Mouse (Mus musculus): ENCODE results near the gene Atg13. TPM values are rescaled to one million over a fixed set of nuclear protein-coding genes. Genes with fewer than 3 reads are reported as not detected.

Gene Atg13
- total and polyA plus RNA-seq, 2 experiments from 2014 or later, result 21.2 to 24.7 TPM

- Histone ChIP-seq H3K4me3 (ENCODE audit: low read length) (no peak overlapping the region), H3K9ac (replicated peaks; ENCODE audit: low read length) (no peak overlapping the region), H3K4me1 (ENCODE audit: insufficient read depth, low read length) (no peaks in the 10 kb centered on the region), H3K9me3 (ENCODE audit: low read length) (no peaks in the 10 kb centered on the region), H3K4me2 (ENCODE audit: low read depth, low read length) (no peak overlapping the region), H3K27ac (no peak overlapping the region), H3K27me3 (ENCODE audit: insufficient read depth, low read length) (no peaks in the 10 kb centered on the region), H3K36me3 (ENCODE audit: insufficient read depth, low read length) (peaks cover 70% of the 10 kb centered on the region)
- ATAC-seq, result no peak
- WGBS, result 91% methylated on average over 6 of the region's 6 CpGs
- no peak for DNase-seq (ENCODE audit: low spot score)
- no peak for TF ChIP-seq CTCF (IDR thresholded peaks at IDR 0.05; ENCODE audit: low read depth)
These were observed 49.4 kb downstream of the Atg13 start for GRCm38 (mm10) chr2:91660981-91661380.

GRCm38 (mm10) chr2:91659657-91660056 lies 50.7 kb downstream of the Atg13 start:
- Histone ChIP-seq H3K4me3 (ENCODE audit: low read length) (no peak overlapping the region), H3K4me1 (ENCODE audit: insufficient read depth, low read length) (no peaks in the 10 kb centered on the region), H3K27me3 (ENCODE audit: insufficient read depth, low read length) (no peaks in the 10 kb centered on the region), H3K27ac (no peak overlapping the region), H3K9ac (replicated peaks; ENCODE audit: low read length) (no peak overlapping the region), H3K4me2 (ENCODE audit: low read depth, low read length) (no peak overlapping the region), H3K9me3 (ENCODE audit: low read length) (no peaks in the 10 kb centered on the region), H3K36me3 (ENCODE audit: insufficient read depth, low read length) (peaks cover 81% of the 10 kb centered on the region)
- no peak for TF ChIP-seq CTCF (IDR thresholded peaks at IDR 0.05; ENCODE audit: low read depth)
- no peak for DNase-seq (ENCODE audit: low spot score)
- ATAC-seq, result no peak
- WGBS, result 95% methylated on average over 8 of the region's 8 CpGs

DNA sequence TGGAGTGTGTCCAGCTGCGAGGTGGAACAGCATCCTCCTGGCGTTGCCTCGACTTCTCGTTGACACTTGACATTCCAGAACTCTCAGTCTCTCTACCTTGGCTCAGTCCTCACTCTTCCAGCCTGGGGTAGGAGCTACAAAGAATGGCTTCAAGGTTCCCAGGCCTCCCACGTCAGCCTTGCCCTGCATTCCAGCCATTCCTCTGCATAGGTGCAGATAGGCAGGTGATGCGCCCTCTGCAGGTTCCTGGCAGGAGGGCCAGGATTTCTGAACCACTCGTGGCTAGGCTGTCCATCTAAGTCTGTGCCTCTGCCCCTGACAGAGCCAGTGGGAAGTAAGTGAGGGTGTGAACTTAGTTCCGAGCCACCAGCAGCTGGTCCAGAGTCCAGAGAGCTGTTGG lies 53.6 kb downstream of the Atg13 start:
- Histone ChIP-seq H3K4me1 (ENCODE audit: insufficient read depth, low read length) (no peaks in the 10 kb centered on the region), H3K9me3 (ENCODE audit: low read length) (no peaks in the 10 kb centered on the region), H3K9ac (replicated peaks; ENCODE audit: low read length) (no peak overlapping the region), H3K4me3 (ENCODE audit: low read length) (no peak overlapping the region), H3K27ac (no peak overlapping the region), H3K36me3 (ENCODE audit: insufficient read depth, low read length) (peaks cover 68% of the 10 kb centered on the region), H3K4me2 (ENCODE audit: low read depth, low read length) (no peak overlapping the region), H3K27me3 (ENCODE audit: insufficient read depth, low read length) (no peaks in the 10 kb centered on the region)
- DNase-seq (ENCODE audit: low spot score) (no peak), ATAC-seq (no peak)
- 76% methylated on average over 8 of the region's 8 CpGs for WGBS
- TF ChIP-seq CTCF (IDR thresholded peaks at IDR 0.05; ENCODE audit: low read depth), result peak; percentile 30

DNA sequence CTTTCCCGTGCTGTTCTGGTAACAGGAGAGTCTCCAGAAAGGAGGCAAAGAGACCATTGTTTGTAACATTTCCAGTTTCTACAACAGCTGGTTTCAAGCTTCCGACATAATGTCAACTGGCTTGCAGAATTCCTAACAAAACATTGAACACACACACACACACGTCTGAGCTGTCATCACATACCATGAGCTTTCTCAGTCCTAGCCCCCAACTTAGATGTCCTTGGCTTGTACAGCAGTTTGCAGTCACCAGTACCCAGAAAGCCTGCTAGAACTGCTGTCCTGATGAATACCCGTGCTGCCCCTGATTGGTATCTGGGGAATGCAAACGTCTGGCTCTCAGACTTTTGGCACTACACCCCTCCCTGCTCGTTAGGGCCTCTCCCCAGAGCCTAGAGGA lies 54.5 kb downstream of the Atg13 start:
- ATAC-seq (no peak), DNase-seq (ENCODE audit: low spot score) (no peak)
- Histone ChIP-seq H3K27ac (no peak overlapping the region), H3K4me3 (ENCODE audit: low read length) (no peak overlapping the region), H3K9me3 (ENCODE audit: low read length) (no peaks in the 10 kb centered on the region), H3K9ac (replicated peaks; ENCODE audit: low read length) (no peak overlapping the region), H3K4me1 (ENCODE audit: insufficient read depth, low read length) (no peaks in the 10 kb centered on the region), H3K36me3 (ENCODE audit: insufficient read depth, low read length) (peaks cover 61% of the 10 kb centered on the region), H3K27me3 (ENCODE audit: insufficient read depth, low read length) (no peaks in the 10 kb centered on the region), H3K4me2 (ENCODE audit: low read depth, low read length) (no peak overlapping the region)
- 80% methylated on average over 6 of the region's 6 CpGs for WGBS
- no peak for TF ChIP-seq CTCF (IDR thresholded peaks at IDR 0.05; ENCODE audit: low read depth)

DNA sequence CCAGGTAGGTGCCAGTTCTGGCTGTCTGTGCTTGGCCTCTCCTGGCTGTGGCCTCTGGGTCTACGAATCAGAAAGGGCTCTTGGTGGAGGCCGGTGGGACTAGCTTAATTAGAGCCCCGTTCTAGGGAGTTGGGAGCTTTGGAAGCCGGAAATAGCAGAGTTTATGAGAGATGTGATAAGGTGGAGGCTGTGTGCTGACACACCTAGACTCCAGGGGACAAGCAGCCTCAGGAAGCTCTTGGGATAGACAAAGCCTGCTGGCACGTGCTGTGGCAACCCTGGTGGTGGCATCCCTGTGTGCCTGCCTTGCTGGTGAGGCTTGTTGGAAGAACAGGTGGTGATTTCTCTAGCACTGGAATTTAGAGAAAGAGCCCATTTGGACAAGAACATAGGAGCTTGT lies 55.0 kb downstream of the Atg13 start:
- WGBS, result 93% methylated on average over 5 of the region's 5 CpGs
- H3K36me3 ChIP-seq (ENCODE audit: insufficient read depth, low read length), result peaks cover 61% of the 10 kb centered on the region
- no peak overlapping the region for H3K9ac ChIP-seq (replicated peaks; ENCODE audit: low read length)
- TF ChIP-seq CTCF (IDR thresholded peaks at IDR 0.05; ENCODE audit: low read depth), result no peak
- H3K4me3 ChIP-seq (ENCODE audit: low read length), result no peak overlapping the region
- ATAC-seq, result no peak
- no peaks in the 10 kb centered on the region for H3K4me1 ChIP-seq (ENCODE audit: insufficient read depth, low read length)
- H3K27me3 ChIP-seq (ENCODE audit: insufficient read depth, low read length), result no peaks in the 10 kb centered on the region
- H3K27ac ChIP-seq, result no peak overlapping the region
- H3K9me3 ChIP-seq (ENCODE audit: low read length), result no peaks in the 10 kb centered on the region
- DNase-seq (ENCODE audit: low spot score), result no peak
- no peak overlapping the region for H3K4me2 ChIP-seq (ENCODE audit: low read depth, low read length)

DNA sequence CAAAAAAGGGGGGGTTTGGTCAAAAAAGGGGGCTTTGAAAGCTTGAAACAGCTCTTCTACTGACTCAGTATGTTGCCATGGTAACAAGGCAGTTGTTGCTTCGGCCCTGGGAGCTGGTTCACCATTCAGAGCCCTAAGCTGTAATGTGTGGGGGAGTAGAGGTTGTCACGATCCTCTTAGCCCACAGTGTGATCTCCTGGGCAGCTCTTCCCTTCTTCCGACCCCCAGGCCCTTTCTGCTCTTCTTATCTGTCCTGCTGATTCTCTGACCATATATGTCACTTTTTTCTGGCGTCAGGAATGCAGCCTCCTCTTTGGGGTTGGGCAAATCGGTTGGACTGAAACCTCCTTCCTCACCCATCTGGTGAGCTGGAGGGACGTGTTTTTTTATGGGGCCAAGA lies 57.5 kb downstream of the Atg13 start:
- no peak for TF ChIP-seq CTCF (IDR thresholded peaks at IDR 0.05; ENCODE audit: low read depth)
- H3K9me3 ChIP-seq (ENCODE audit: low read length), result no peaks in the 10 kb centered on the region
- peaks cover 40% of the 10 kb centered on the region for H3K36me3 ChIP-seq (ENCODE audit: insufficient read depth, low read length)
- H3K4me1 ChIP-seq (ENCODE audit: insufficient read depth, low read length), result no peaks in the 10 kb centered on the region
- DNase-seq (ENCODE audit: low spot score), result peak; percentile 22
- WGBS, result 45% methylated on average over 6 of the region's 6 CpGs
- no peak overlapping the region for H3K4me3 ChIP-seq (ENCODE audit: low read length)
- 0 out of 2 replicates have a peak overlapping the region, but pooled peaks have one; percentile 30 for H3K9ac ChIP-seq (replicated peaks; ENCODE audit: low read length)
- H3K27me3 ChIP-seq (ENCODE audit: insufficient read depth, low read length), result no peaks in the 10 kb centered on the region
- no peak overlapping the region for H3K4me2 ChIP-seq (ENCODE audit: low read depth, low read length)
- no peak overlapping the region for H3K27ac ChIP-seq
- no peak for ATAC-seq

DNA sequence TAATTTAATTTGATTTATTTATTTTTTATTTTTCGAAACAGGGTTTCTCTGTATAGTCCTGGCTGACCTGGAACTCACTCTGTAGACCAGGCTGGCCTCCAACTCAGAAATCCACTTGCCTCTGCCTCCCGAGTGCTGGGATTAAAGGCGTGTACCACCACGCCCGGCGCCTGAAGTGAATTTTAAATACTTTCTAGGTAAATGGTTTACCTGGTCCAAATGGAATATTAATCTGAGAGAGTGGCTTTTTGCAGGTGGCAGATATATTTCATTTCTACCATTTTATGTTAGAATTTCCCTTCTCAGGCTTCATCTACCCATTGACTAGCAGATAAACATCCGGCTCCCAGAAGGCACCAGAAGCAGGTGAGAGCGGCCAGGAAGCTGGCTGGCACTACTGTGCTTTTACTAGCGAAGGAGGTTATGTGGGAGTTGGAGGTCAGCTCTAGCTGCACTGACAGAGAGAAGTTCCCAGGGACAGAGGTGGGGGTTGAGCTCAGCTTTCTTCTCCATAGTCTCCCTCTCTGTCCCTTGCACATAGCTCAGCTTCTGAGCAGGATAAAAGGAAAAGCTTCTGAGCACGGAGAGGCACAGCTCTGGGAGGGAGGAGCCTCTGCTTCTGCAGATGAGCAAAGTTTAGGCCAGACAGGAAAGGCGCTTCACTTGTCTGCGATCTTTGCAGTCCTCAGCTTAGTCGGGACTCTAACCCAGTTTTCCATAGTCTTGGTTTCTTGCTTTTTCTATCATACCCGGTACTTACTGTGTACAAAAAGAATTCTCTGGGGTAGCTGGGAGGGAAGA lies 58.7 kb downstream of the Atg13 start:
- Histone ChIP-seq H3K9ac (replicated peaks; ENCODE audit: low read length) (no peak overlapping the region), H3K36me3 (ENCODE audit: insufficient read depth, low read length) (peaks cover 41% of the 10 kb centered on the region)
- 86% methylated on average over 14 of the region's 14 CpGs for WGBS

More for the DNA sequence above, 58.7 kb downstream of the Atg13 start:
- Histone ChIP-seq H3K4me3 (ENCODE audit: low read length) (no peak overlapping the region), H3K4me1 (ENCODE audit: insufficient read depth, low read length) (no peaks in the 10 kb centered on the region), H3K27me3 (ENCODE audit: insufficient read depth, low read length) (no peaks in the 10 kb centered on the region), H3K9me3 (ENCODE audit: low read length) (no peaks in the 10 kb centered on the region), H3K27ac (no peak overlapping the region), H3K4me2 (ENCODE audit: low read depth, low read length) (no peak overlapping the region)
- no peak for DNase-seq (ENCODE audit: low spot score)
- no peak for ATAC-seq
- TF ChIP-seq CTCF (IDR thresholded peaks at IDR 0.05; ENCODE audit: low read depth), result no peak

Data from hindbrain, postnatal 0 days (tissue).